Mouse (Mus musculus): ENCODE measurements around the gene Eci3.
A peak's percentile ranks its signal among the peaks of the same experiment; 100 is the strongest.
"Not testable (repeated sequence)": the region's sequence is repeated elsewhere in the genome, so short reads cannot be mapped to it uniquely, and the experiment has no call there.

Eci3 gene

DNA sequence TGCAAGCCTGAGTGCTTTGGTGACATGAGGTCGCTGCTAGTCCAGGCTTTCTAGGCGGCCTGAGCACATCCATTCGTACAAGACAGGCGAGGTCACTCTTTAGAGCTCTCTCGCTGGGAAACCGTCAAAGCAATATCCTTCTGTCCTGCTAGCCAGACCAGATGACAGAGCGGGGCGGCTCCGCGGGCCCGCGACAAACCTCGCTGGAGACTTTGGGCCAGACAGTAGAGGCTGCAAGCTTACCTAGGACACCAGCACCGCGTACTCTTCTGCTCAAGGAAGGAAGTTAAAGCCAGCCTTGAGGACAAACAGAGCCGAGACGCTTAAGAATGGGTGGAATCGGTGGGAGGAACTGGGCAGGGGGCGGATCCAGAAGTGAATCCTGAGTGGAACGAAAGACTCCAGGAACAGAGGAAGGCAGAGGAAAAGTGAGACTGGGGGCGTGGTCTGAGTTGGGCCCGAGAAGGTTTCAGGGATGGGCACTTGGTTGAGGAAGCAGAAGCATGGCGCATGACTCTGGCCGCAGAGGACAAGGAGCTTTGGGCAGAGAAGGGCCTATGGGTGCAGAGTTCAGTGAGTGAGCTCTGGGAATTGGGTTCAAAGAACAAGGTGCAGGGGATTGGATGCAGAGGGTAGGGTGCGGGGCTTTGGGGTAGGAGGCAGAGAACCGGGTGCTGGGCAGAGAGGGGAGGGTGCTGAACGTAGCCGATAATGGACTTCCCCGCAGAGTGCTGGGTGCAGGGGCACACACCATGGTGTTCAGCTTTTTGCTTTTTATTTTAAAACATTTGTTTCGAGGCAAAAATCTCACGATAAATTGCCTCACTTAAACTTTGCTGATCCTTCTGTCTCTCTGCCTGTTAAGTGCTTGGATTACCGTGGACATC, at the start of gene Eci3:
TSS of gene Eci3 (minus strand) at position 300 of the 887 bp plus-strand sequence.
- DNase-seq (ENCODE audit: low read depth) = no peak

- DNase-seq (ENCODE audit: low read depth) = no peak
Observed at GRCm38 (mm10) chr13:34995925-34996324, 32.3 kb upstream of the Eci3 start.

DNA sequence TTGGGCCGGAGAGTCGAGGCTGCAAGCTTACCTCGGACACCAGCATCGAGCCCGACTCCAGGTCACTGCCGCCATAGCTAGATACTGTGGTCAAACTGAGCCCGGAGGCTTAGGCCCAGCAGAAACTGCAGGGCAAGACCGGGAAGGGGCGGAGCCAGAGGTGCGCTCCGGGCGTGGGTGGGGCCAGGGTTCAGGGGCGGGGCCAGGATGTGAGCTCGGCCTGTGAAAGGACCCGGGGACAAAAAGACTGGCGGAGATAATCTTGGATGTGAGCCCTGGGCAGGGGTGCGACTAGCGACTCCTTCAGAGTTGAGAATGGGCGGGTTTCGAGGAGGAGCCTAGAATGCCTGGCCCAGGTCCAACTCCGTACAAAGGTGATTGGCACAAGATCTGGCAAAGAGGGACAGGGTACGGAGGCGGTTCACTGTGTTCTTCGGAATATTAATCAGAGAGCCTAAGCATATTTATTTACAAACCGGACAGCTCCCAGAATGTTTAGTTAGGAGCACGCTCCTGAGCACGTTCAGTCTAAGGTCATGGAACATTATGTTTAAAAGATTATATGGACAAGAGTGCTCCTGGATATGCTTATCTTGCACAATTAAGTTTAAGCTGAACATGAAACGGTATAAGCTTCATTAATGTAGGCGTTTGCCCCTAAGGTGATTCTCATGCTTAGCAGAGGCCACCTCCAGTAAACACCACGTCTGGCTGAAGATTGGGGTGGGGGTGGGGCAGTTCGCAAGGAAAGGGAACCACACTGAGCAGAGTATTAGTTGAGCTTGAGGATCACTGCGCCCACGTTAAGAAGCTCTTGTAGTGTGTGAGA, 30.6 kb upstream of the Eci3 start:
- DNase-seq (ENCODE audit: low read depth) = peak; percentile 79

DNA sequence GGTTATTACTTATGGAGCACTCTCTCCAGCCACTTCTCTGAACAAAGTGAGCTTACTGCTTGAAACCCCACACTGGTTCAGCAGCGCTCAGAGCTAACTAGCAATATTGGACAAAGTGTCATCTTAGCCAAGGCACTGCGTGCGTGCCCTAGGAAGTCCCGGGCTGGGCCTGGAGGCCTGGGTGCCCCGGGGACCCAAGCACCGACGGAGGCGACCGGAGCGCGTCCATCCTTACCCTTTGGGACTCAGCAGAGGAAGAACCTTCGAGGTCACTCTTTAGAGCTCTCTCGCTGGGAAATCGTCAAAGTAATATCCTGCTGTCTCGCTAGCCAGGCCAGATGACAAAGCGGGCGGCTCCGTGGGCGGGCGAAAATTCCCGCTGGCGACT, 30.0 kb upstream of the Eci3 start:
- DNase-seq (ENCODE audit: low read depth) = peak; percentile 21

GRCm38 (mm10) chr13:34993085-34993484, 29.5 kb upstream of the Eci3 start:
- no peak for DNase-seq (ENCODE audit: low read depth)

- DNase-seq (ENCODE audit: low read depth) = no peak
Observed at GRCm38 (mm10) chr13:34991581-34992273, 28.1 kb upstream of the Eci3 start.

GRCm38 (mm10) chr13:34983479-34983878, 19.9 kb upstream of the Eci3 start:
- not testable (repeated sequence) for DNase-seq (ENCODE audit: low read depth)

DNA sequence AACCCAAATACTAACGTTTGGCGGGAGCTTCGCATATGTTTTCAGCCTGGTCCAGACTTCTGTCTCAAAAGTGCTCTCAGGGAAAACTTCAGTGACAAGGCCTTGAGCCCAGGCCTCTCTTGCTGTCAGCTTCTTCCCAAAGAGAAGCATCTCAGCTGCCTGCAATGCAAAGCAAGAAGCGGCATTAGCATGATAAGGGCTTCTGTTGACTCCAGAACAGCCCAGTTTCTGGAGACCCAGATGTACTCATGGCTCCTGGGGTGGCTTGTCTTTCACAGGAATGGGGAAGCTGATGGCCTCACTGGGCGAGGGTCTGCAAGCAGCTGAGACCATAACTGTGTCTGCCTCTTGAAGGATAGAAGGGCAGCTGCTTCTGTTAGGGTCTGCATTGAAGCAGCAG, 15.0 kb upstream of the Eci3 start:
- not testable (repeated sequence) for DNase-seq (ENCODE audit: low read depth)

DNA sequence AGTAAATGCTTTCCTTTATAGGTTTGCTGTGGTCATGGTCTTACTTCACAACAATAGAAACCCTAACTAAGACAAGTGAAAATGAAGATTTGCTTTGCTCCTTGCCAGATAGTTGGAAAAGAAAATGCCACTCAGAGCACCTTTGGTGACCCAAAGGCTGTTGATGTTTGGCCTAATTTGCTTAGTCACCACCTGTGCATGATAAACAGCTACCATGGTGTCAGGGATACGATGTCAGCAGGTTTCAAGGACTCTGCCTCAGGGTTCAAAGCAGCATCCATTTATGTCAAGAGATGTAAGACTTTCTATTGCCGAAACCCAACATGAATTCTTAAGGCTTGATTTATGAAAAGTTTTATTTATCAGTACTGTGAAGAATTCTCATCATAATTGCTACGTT, 13.8 kb upstream of the Eci3 start:
- DNase-seq (ENCODE audit: low read depth) = no peak

DNA sequence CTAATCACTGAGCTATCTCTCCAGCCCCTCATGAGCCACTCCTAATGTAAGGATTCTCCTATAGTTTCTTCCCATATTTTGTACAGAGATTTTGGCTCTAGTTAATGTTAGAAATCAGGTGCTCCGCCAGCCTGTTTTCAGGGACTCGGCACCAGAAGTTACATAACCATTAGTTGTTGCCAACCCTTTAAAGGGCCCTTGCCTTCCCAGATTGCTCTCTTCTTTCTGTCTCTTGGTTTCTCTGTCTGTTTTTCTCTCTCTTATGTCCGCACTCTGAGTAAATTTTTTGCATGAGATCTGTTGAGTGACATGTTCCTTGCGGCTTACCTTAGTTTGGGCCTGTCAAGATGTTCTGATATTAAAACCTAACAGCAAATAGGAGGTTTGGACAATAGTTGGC, 12.5 kb upstream of the Eci3 start:
- DNase-seq (ENCODE audit: low read depth) = no peak

- DNase-seq (ENCODE audit: low read depth) = no peak
Observed at GRCm38 (mm10) chr13:34973770-34974169, 10.2 kb upstream of the Eci3 start.

DNA sequence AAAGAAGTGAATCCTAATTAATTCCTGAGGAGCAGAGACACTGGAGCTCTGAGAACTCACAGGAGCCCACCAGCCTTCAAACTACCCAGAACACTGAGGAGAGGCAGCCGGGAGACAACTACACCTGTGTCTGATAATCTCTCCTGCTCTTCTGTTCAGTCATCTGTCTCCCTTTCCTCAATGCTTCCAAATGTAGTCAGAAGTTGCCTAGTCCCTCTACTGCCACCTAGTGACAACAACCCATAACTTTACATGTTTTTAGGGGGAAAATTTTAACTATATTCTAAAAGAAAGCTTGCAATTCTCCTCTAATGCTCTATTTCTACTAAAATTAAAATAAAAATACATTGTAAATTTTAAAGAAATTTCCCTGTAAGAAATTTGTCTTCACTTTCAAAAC, 9.5 kb upstream of the Eci3 start:
- DNase-seq (ENCODE audit: low read depth) = no peak

GRCm38 (mm10) chr13:34972456-34972855, 8.8 kb upstream of the Eci3 start:
- not testable (repeated sequence) for DNase-seq (ENCODE audit: low read depth)

DNA sequence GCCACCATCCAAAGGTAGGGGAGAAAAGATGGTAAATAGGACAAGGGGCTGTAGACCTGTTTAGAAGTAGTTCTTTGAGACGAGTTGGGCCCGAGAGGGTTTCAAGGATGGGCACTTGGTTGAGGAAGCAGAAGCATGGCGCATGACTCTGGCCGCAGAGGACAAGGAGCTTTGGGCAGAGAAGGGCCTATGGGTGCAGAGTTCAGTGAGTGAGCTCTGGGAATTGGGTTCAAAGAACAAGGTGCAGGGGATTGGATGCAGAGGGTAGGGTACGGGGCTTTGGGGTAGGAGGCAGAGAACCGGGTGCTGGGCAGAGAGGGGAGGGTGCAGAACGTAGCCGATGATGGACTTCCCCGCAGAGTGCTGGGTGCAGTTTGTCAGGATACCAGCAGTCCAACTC, 2.0 kb upstream of the Eci3 start:
- DNase-seq (ENCODE audit: low read depth) = not testable (repeated sequence)

DNA sequence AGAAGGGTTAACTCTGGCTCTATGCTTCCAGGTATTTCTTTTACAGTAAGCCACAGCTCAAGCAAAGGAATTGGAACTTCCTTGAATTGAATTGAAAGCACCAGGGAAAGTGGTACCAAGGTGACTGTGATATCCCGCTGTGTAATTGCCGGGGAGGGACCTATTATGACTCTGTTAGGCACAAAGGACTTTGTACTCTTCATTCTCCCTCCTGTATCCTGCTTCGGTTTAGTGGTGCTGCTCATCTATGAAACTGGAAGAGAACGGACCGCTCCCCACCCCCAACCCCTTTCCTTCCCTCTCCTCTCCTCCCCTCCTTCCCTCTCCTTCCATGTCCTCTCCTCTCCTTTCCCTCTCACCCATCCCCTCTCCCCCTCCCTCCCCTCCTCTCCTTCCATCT, 1.3 kb upstream of the Eci3 start:
- no peak for DNase-seq (ENCODE audit: low read depth)

DNA sequence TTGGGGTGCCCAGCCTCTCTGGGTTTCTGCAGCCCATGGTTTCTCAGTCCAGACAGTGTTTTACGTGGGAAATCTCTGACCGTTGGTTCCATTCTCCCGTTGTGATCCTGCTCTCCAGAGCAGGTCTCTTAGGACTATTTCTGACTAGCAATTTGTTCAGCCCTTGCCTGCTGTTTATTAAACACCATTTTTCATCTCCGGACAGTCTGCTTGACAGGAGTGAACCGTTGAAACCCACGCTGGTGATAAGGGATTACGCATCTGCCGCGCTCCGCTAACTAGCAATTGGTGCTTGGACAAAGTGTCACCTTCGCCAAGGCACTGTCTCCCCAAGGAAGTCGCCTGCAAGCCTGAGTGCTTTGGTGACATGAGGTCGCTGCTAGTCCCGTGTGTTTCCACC, 809 bp upstream of the Eci3 start:
- DNase-seq (ENCODE audit: low read depth) = no peak

GRCm38 (mm10) chr13:34960996-34961770, 2.4 kb downstream of the Eci3 start:
- no peak for DNase-seq (ENCODE audit: low read depth)

DNA sequence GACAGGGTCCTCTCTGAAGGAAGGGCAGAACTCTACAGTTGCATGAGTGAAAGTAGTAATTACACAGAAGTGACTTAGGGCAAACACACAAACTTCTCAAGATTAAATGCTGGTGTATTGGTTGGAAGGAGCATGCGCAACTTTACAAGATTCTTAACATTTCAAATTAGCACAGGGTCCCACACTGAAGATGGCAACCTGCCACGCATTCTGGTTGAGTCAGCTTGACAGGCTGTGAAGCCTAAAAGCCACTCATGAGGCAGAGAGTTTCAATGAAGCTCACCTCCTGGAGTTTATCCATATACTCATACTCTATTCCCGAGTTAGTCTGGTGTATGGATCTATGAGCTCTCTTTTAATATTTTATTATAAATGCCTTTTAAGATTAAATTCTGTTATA, 5.5 kb downstream of the Eci3 start:
- DNase-seq (ENCODE audit: low read depth) = not testable (repeated sequence)

- DNase-seq (ENCODE audit: low read depth) = no peak
Observed at GRCm38 (mm10) chr13:34956901-34957300, 6.7 kb downstream of the Eci3 start.

GRCm38 (mm10) chr13:34951437-34951836, 12.2 kb downstream of the Eci3 start:
- DNase-seq (ENCODE audit: low read depth) = not testable (repeated sequence)

- peak; percentile 9 for DNase-seq (ENCODE audit: low read depth)
Observed at GRCm38 (mm10) chr13:34942370-34942769, 21.2 kb downstream of the Eci3 start.

All from fibroblast of lung, adult 2 months (primary cell).